Mouse (Mus musculus) liver, embryonic 14.5 days (tissue): Measurements from ENCODE around the gene Minos1.
A peak's percentile ranks its signal among the peaks of the same experiment; 100 is the strongest.

Experiments used
- CTCF ChIP-seq: IDR thresholded peaks from 2 replicates; pipeline ENCODE4 v1.5.1; 2016; ENCODE audit warnings: antibody characterized with exemption, low read depth, control low read depth
- EP300 ChIP-seq: IDR thresholded peaks from 2 replicates; pipeline ENCODE4 v1.6.1; 2016; ENCODE audit warnings: antibody characterized with exemption, low read depth

- TF ChIP-seq CTCF (peak; percentile 80), EP300 (no peak)
Observed at GRCm38 (mm10) chr4:139086037-139086436, 44.9 kb downstream of the Minos1 start.
